Mouse (Mus musculus) lung, postnatal 36 days (tissue): ENCODE data around the gene Gm49721.
"Not testable (repeated sequence)": the region's sequence is repeated elsewhere in the genome, so short reads cannot be mapped to it uniquely, and the experiment has no call there.

ENCODE experiments used
- DNase-seq: peaks from one replicate; pipeline ENCODE4 v3.0.0; 2022; ENCODE audit warnings: mixed read lengths

Gm49721 gene

GRCm38 (mm10) chr17:7084523-7084922, 105.8 kb downstream of the Gm49721 start:
- not testable (repeated sequence) for DNase-seq

DNA sequence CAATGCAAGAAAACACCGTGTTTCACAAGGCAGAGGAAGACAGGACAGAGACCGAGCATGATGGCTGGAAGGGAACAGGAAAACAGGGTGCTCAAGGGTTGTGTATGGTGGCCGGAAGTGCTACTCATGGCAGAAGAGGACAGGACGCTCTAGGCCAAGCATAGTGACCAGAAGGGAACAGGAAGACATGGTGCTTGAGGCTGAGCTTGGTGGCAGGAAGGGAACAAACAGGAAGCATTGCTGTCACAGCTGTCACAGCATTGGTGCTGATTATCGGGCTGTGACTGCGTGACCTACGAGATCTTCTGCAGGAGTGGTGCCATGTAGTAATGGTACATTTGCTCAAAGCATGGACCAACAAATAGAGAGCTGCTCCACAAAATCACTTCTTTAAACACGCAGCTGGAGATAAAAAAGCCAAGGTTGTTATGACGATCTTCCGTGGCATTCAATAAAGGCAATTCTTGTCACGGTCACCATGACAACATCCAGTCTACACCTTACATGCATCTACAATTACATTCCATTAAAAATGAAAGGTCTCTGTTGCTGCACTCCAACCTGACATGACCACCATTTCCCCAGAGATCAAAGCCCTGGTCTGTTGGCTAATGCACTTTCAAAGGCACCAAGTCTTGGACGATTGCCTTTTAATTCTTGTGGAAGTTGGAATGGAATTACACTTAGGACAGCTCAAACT, 106.9 kb downstream of the Gm49721 start:
- not testable (repeated sequence) for DNase-seq

- not testable (repeated sequence) for DNase-seq
These were observed 108.1 kb downstream of the Gm49721 start for GRCm38 (mm10) chr17:7086836-7087235.
